21 mouse cellular contexts compared by ENCODE assay signal in genomic region chr2:180994360-180994759, GRCm38 (mm10). TPM values are rescaled to one million over a fixed set of nuclear protein-coding genes. Genes with fewer than 3 reads are reported as not detected.
A peak's percentile ranks its signal among the peaks of the same experiment; 100 is the strongest.
DNase-seq lines count a peak whose midpoint lies in the region; ATAC-seq lines count a peak whose summit lies in the region.
"Had no signal": no experiment of that assay in that cellular context is flagged by ENCODE, and none has a peak within 500 bp of the region (broad histone marks: within the 10 kb centered on the region; RNA-seq: fewer than 3 reads in every experiment).

No protein-coding gene starts in this region.

- ATAC-seq in granulocyte monocyte progenitor cell, adult 5-6 weeks (replicated peaks; ENCODE audit: poor library complexity, severe bottlenecking), result no peak
- ATAC-seq: forebrain, embryonic 13.5 days; forebrain, embryonic 15.5 days; forebrain, postnatal 0 days had no signal

- peak; percentile 45 for DNase-seq in adrenal gland, adult 2 months
- DNase-seq in adrenal gland, postnatal 4 days (ENCODE audit: low spot score in 2 of 2), result no peak
- peak; percentile 69 for DNase-seq in NIH3T3 (ENCODE audit: low read depth)
- DNase-seq in lung, postnatal 25 days (ENCODE audit: low spot score), result no peak
- DNase-seq: adrenal gland, adult 8-10 months; adrenal gland, postnatal 14 days; cerebellum, adult 11 months; cerebellum, adult 18-20 months; cerebellum, adult 8-10 months; cerebellum, adult 9-11 months; cerebellum, postnatal 14 days; cerebellum, postnatal 36 days; embryo, embryonic 11 days; forebrain, postnatal 0 days had no signal

RNA-seq across cellular contexts. Expression of gene Col20a1, which starts 8.0 kb away (rescaled TPM):
- total RNA-seq in adrenal gland, adult 2 months (2021), result 1 to 10 TPM; 1.6 to 3.3 TPM
- polyA plus RNA-seq in adrenal gland, adult 2 months (2012; rRNA removed), result 4.3 and 5.4 TPM in 2 replicates
- 1 to 10 TPM; 5.6 to 6.3 TPM for total RNA-seq in adrenal gland, postnatal 4 days (2021)
- 1.6 TPM in 1 of 2 replicates, not detected in the other for total RNA-seq in granulocyte monocyte progenitor cell, adult 5-6 weeks (2014; fragmentation: Nextera tagmentation)
- total RNA-seq in granulocyte monocyte progenitor cell, adult 5-6 weeks (2017), result 0.04 TPM in 1 of 2 replicates, not detected in the other
- total RNA-seq: common myeloid progenitor, adult 5-6 weeks had no signal

RNA-seq across cellular contexts. Expression of gene Arfgap1, which starts 27.3 kb away (rescaled TPM):
- 10 to 100 TPM; 42.6 to 44.7 TPM for total RNA-seq in adrenal gland, adult 2 months (2021)
- polyA plus RNA-seq in adrenal gland, adult 2 months (2012; rRNA removed), result 49.2 and 49.4 TPM in 2 replicates
- total RNA-seq in adrenal gland, postnatal 4 days (2021), result 10 to 100 TPM; 87.0 to 93.3 TPM
- total RNA-seq in granulocyte monocyte progenitor cell, adult 5-6 weeks (2014; fragmentation: Nextera tagmentation), result 27.5 and 31.3 TPM in 2 replicates
- 28.1 and 30.1 TPM in 2 replicates for total RNA-seq in granulocyte monocyte progenitor cell, adult 5-6 weeks (2017)

RNA-seq across cellular contexts. Expression of gene Nkain4, which starts 39.9 kb away (rescaled TPM):
- total RNA-seq in adrenal gland, adult 2 months (2021), result 1 to 10 TPM; 5.0 to 9.5 TPM
- 11.9 and 14.3 TPM in 2 replicates for polyA plus RNA-seq in adrenal gland, adult 2 months (2012; rRNA removed)
- 10 to 100 TPM in 1 of 2 experiments, 1 to 10 TPM in 1; 8.8 to 12.6 TPM for total RNA-seq in adrenal gland, postnatal 4 days (2021)
- total RNA-seq in granulocyte monocyte progenitor cell, adult 5-6 weeks (2014; fragmentation: Nextera tagmentation), result not detected in 2 replicates
- total RNA-seq in granulocyte monocyte progenitor cell, adult 5-6 weeks (2017), result not detected in 2 replicates
- total RNA-seq: common myeloid progenitor, adult 5-6 weeks; MEL had no signal
- polyA plus RNA-seq: C2C12; erythroblast, embryonic 14.5 days had no signal

RNA-seq across cellular contexts. Expression of gene Chrna4, which starts 49.0 kb away (rescaled TPM):
- 10 to 100 TPM in 1 of 2 experiments, 1 to 10 TPM in 1; 6.5 to 35.4 TPM for total RNA-seq in adrenal gland, adult 2 months (2021)
- 8.9 and 13.8 TPM in 2 replicates for polyA plus RNA-seq in adrenal gland, adult 2 months (2012; rRNA removed)
- total RNA-seq in adrenal gland, postnatal 4 days (2021), result 10 to 100 TPM; 11.1 to 13.6 TPM
- total RNA-seq in granulocyte monocyte progenitor cell, adult 5-6 weeks (2014; fragmentation: Nextera tagmentation), result not detected in 2 replicates
- total RNA-seq in granulocyte monocyte progenitor cell, adult 5-6 weeks (2017), result not detected in 2 replicates
- total RNA-seq: common myeloid progenitor, adult 5-6 weeks had no signal
- polyA plus RNA-seq: C2C12; erythroblast, embryonic 14.5 days had no signal

Comparison
In these comparisons a context has a peak if more than half of its experiments do, and no peak if none do; other contexts are left out.
1. DNase-seq: peak in adrenal gland, adult 2 months (single experiment) and NIH3T3 (single experiment); none in adrenal gland, postnatal 4 days (0 of 2) and lung, postnatal 25 days (single experiment).
2. RNA of gene Nkain4, which starts 39.9 kb away (total RNA-seq): 8.8 to 12.6 TPM in adrenal gland, postnatal 4 days and 5.0 to 9.5 TPM in adrenal gland, adult 2 months; not detected in granulocyte monocyte progenitor cell, adult 5-6 weeks; every median in the first group is over 4 times any median in the second.